Mouse (Mus musculus) induced T-regulatory cell, adult 2 months (primary cell): Measurements from ENCODE around the gene Cyld.
A peak's percentile ranks its signal among the peaks of the same experiment; 100 is the strongest.

Source experiments
- DNase-seq: peaks from one replicate; pipeline ENCODE4 v3.0.0-alpha.2; 2012; ENCODE audit warnings: low read depth

Gene Cyld

DNA sequence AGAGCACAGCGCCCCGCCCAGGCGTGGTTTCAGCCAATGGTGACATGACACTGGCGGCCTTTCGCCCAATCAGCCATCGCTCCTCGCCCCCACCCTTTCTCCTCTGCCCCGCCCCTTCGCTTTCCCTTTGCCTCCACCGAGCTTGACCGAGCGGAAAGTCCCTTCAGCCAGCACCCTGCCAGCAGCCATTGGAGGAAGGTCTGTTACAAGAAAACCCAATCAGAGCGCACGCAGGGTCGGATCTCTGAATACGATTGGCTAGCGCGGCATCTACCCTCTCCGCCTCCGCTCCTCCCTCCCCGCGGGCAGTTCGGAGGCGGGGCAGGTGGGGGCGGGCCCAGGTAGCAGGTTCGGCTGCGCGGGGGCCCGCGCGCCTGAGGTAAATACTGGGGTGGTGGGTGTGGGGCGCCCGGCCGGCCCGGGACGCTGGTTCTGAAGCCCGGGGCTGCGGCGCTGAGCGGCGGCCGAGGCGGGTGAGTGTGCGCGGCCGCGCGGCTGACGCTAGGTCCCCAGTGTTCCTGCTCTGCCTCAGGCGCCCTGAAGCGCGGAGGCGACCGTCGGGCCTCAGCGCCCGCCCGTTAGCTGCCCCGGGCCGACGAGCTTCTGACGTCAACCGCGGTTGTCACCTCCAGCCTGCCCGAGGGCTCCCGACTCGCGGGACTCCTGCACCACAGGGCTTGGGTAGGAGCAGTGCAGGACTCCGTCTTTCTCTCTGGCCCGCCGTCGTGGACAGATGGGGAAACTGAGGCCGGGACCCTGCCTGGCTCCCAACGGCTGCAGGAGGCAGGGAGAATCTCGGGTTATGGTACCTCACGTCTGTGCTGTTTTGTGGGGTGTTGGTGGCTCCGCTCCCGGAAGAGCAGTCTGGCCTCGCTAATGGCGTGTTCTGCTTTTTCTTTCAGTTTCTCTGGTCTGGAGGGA, at the start of gene Cyld:
Gene Cyld (plus strand): TSS at position 308 of the 921 bp plus-strand sequence.
- DNase-seq = peak; percentile 99

- DNase-seq = no peak
Measured at GRCm38 (mm10) chr8:88648322-88648721, 48.5 kb upstream of the Cyld start.

DNA sequence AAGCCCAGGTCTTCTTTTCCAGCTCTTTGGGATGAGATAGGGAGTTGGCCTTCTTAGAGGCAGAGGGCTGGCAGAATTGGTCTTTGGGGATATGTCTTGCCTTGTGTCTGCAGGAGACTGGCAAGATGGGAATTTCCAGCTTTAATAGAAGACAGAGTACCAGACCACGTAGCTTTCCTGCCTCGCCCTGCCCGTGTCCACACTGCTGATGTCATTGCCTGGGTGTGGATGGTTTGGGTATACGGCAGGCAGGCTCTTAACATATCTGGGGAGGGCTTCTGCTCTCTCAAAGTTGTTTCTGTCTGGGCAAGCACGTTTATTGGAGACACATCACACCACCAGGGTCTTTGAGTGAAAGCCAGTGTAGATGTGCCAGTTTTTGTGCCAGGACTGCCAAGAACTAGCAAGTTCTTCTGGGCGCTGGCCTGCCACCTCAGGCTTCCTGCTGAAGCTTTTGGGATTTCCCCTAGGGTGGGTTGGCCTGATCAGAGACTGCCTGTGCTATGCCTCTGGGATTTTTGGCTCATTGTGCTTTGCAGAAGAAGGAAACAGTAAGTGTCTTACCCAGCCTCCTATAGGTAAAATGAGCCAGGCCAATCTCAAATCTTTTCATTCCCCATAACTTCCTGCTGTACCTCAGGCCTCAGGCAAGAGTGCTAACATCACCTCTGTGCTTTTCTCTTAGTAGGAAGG, 46.7 kb upstream of the Cyld start:
- peak; percentile 75 for DNase-seq

- peak; percentile 76 for DNase-seq
Measured at GRCm38 (mm10) chr8:88651122-88651521, 45.7 kb upstream of the Cyld start.

GRCm38 (mm10) chr8:88655334-88655733, 41.5 kb upstream of the Cyld start:
- DNase-seq = no peak

DNA sequence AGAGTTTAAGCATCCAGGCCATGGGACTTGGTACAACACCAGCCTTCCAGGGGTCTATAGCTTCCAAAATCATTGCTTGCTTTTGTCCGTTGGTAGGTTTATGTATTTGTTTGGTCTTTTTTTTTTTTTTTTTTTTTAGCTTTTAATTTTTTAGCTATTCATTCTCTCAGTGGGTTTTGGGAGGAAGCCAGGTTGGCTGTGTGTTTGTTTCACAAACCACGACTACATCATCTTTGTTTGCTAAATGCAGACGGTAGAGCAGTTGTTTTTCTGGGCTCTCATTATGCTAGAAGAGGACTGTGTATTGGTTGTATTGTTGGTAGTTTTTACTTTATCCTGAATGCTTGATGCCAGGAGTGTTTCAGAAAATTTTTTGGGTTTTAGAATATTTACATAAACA, 37.0 kb upstream of the Cyld start:
- no peak for DNase-seq

- DNase-seq = no peak
Measured at GRCm38 (mm10) chr8:88662401-88662821, 34.4 kb upstream of the Cyld start.

GRCm38 (mm10) chr8:88664121-88664520, 32.7 kb upstream of the Cyld start:
- no peak for DNase-seq

DNA sequence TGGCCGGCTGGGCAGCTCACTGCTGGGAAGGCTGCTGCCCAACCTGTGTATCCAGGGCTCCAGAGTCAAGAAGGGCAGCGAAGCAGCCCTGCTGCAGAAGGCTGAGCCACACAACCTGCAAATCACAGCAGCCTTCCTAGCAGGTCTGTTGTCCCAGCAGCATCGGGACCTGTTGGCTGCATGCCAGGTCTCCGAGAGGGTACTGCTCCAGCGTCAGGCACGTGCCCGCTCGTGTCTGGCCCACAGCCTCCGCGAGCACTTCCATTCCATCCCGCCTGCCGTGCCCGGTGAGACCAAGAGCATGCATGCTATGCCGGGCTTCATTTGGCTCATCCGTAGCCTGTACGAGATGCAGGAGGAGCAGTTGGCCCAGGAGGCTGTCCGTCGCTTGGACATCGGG, 31.9 kb upstream of the Cyld start:
- DNase-seq = no peak

DNA sequence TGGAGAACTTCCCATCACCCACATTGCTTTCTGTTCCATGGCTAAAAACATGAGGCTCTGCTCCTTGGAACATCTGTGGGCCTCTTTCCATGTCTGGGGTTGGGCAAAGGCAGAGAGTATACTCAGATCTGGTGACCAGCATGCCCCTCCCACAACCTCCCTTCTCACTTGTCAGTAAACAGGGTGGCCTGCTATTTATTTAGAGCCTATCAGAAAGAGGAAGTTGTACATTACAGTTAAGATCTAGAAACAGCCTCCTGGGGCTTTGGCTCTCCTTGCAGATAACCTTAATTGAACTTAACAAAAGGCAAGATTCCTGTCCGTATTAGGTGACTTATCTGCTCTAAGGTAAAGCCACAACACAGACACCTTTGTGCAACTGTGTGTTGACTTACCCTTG, 30.4 kb upstream of the Cyld start:
- DNase-seq = peak; percentile 57

GRCm38 (mm10) chr8:88668400-88669086, 28.3 kb upstream of the Cyld start:
- peak; percentile 81 for DNase-seq

DNA sequence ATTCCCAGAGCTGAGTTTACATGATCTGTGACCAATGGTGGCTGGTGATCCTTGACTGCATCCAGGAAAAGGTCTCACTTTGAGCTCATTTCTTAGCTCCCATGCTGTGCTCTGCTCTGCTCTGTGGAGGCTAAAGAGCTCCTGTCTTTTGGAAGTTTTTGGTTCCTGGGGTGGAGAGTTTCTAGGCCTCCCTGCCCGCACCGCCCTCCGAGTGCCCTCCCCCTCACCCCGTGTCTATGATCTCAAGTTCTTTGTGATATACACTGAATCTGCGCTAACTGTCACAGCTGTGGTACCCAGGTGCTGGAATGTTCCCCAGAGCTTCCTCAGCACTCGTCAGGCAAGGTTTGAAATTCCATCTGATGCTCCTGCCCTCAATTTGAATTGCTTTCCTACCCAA, 26.0 kb upstream of the Cyld start:
- DNase-seq = no peak

DNA sequence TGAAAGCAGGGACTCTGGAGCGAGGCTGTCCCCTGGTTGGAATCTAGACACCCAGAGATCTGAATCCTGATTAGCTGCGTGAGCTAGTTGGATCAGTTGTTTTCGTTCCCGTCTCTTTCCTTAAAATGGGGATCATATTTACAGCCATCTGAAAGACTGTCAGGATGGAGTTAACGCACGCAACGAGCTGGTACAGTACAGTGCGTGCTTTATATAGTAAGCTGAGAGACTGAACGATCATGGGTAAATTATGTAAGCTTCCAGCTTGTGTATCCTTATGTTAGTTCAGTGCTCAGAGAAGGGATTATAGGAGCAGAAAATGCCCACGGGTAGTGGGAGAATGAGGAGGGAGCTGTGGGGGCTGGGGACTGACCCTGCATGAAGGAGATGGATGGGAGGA, 25.3 kb upstream of the Cyld start:
- no peak for DNase-seq

DNA sequence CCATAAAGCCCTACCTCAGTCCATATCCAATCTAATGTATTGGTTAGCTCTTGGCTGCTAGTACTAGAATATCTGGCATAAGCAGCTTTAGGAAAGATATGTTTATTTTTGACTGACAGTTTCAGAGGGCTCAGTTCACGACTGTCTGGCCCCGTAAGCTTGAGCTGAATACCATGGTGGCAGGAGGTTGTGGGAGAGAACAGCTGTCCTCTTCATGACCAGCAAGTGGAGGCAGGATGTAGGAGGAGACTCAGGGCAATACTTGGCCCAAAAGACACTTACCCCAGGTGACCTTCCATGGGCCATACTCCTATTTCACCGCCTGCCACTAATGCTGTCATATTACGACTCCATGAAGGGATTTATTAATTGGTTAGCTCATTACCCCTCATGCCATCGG, 23.0 kb upstream of the Cyld start:
- DNase-seq = no peak

DNA sequence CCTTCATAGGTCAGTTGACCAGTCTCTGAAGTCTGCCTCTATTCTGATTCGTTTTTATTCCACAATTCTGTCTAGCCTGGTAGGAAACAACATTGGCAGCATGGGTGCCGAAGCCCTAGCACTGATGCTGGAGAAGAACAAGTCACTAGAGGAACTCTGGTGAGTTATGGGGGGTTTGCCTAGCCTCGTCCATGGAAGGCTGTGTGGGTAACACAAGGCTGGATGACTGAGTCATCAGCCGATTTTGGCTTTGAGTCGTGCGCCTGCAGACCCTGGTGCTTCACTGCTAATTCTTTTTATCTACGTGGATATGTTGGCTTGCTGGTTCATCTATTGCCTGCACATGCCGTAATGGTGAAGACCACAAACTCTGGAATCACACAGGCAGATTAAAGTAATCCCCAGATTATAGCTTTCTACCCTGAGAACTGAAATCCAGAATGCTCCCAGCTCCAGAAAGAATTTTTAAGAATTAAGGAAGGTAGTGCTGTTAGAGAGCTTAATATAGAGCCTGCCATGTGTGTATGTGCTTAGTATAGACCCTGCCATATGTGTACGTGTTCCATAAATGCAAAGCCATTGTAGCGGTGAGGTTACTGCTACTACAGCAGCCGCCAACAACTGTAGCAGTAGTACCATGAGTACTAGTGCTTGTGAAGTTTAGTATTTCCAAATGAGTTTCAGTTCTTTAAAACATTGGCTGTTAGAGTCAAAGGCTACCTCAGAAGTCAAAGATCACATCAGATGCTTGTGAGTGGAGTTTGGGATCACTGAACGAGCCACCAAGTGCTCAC, 21.3 kb upstream of the Cyld start:
- no peak for DNase-seq

- no peak for DNase-seq
Measured at GRCm38 (mm10) chr8:88677071-88677470, 19.8 kb upstream of the Cyld start.

- DNase-seq = no peak
Measured at GRCm38 (mm10) chr8:88680566-88680965, 16.3 kb upstream of the Cyld start.

- no peak for DNase-seq
Measured at GRCm38 (mm10) chr8:88681046-88681445, 15.8 kb upstream of the Cyld start.

- no peak for DNase-seq
Measured at GRCm38 (mm10) chr8:88683656-88684289, 13.1 kb upstream of the Cyld start.

DNA sequence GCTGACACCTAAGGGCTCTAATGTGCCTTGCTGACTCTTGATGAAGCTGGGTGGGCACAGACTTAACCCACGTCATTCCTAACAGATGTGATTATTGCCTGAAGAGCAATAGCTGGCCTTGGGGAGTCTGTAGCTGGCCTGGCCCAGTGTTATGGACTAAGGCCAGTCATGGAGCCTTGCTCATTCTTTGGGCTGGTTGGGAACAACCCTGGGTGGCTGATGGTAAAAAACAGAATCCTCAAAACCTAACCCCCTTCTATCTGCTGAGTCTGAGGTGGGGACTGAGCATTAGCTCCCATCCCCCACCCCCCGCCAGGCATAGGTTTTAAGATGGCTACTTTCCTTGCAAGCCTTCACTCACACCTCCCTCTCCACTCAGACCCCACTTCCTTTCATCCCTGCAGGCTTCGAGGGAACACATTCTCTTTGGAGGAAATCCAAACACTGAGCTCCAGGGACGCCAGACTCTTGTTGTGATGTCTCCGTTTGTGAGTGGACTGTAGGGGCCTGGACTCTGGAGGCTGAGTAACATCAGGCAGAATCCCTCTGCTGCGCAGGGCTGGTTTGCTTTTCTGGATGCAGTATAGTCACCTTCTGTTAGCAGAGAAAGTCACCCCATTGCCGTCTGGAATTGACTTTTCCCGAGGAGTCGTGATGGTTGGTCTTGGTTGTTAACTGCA, 10.5 kb upstream of the Cyld start:
- DNase-seq = no peak

DNA sequence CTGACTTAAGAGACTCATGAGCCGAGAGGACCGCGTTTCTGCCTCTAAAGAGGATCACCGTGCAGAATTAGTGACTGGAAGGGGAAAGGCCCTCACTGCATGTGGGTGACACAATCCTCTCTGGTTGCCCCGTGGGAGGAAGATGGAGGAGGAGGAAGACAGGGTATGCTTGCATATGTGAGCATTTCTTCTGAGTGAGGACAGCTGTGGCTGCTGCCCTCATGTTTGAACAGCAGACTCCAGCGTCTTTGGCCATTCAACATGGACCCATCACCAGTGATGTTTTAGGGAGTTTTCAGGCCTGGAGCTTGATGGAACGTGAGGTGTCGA, 10.0 kb upstream of the Cyld start:
- no peak for DNase-seq
